Mouse (Mus musculus) heart, adult 9 months (tissue): ENCODE measurements at regions not wholly inside any gene's neighbourhood (a gene's known extent, or its start where the extent isn't known, plus 50 kb on each side); places are given as distances from the start of the nearest gene placed in this dataset.

Experiments
- DNase-seq, 2 experiments: peaks; one replicate each; pipeline ENCODE4 v3.0.0; 2022; ENCODE audit warnings: low spot score in 2 of 2

DNA sequence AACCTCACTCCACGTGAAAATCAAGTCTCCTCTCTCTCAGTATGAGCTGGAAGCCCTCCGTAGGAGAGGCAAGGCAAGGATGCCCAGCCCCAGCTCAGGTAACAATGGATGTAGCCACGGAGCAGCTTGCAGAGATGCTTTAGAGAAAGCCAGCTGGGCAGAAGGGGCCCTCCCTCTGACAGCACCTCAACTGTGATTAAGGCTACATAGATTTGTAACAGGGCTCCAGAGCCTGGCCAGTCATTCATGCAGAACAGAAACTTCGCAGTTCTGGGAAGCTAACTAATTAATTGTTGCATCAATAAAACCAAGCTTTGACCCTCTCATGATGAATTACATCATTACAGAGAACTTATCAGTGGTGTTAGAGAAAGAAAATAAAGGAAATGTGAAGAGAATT lies 480.8 kb downstream of the Grin2a start:
- DNase-seq: no peak
